Mouse (Mus musculus) ES-Bruce4 (cell line): ENCODE results near the gene Retreg3.

Source experiments
- CTCF ChIP-seq: IDR thresholded peaks from one replicate; pipeline ENCODE4 v1.8.1; 2011; ENCODE audit warnings: low read depth, low read length
- POLR2A ChIP-seq: IDR thresholded peaks from one replicate; pipeline ENCODE4 v1.8.1; 2011; ENCODE audit warnings: low read length; ENCODE audit not compliant: insufficient read depth

GRCm38 (mm10) chr11:101079746-101080145 lies 39.9 kb downstream of the Retreg3 start:
- TF ChIP-seq CTCF (no peak), POLR2A (no peak)
